Mouse (Mus musculus) embryo, embryonic 10.5 days (tissue): ENCODE measurements around the gene Zfp740.

Experiments
- DNase-seq: peaks from one replicate; pipeline ENCODE4 v3.0.0-alpha.2; 2015; ENCODE audit warnings: low spot score

The Zfp740 gene

DNA sequence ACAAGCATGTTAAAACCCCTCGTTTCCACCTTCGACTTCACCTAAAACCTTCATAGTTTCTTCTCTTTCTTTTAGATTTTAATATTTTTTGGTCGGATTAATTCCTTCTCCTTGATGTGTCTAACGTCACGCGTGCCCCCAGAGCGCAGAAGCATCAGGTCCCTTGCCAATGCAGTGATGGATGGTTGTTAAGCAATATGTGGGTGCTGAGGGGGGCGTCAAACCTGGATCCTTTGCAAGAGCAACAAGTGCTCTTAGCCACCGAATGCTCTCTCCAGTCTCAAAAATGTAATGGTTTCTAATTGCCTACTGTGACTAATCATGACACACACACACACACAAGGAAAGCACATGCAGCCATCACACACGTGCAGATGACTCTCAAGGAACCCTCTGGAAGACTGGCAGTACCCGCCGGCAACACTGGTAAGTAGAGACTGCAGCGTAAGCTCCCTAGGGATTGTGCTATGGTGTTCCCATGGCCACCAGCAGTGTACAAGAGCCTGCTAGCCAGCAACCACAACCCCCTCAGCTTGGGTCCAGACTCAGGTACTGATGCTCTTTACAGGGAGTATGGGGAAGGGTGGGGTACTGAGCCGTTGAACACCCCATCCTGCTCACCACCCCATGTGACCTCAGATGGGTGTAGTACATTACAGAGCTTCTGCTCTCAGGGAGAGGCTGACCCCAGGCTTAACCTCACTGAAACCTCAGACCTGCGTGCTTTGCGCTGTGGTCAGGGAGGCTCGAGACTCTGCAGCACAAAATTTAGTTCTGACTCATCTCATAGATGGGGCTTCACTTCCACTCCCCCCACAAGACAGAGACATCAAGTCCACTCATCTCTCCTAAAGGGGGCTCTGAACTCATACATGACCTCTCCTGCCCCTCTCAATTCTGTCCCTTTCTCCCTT lies 27.6 kb downstream of the Zfp740 start:
- no peak for DNase-seq

DNA sequence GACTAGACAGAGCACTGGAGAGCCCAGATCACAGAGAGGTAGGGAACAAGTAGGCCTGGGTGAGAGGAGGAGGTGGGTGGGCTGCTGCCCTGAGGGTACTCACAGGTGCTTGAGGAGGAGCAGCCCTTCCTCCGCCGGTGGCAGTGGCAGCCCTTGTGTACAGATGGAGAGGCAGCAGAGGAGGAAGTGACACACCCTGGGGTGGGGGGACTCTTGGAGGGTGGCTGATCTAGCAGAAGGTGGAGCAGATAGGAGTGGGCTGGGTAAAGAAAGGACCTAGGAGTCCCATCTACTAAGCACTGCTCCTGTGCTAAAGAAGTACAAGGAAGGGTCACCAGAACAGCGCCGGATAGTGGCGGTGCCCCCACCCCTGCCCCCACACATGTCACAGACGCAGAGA lies 28.7 kb downstream of the Zfp740 start, which contains the start of gene Itgb7:
Gene Itgb7, minus strand, starts transcription at position 197 of the 400 bp plus-strand sequence.
- DNase-seq, result no peak

DNA sequence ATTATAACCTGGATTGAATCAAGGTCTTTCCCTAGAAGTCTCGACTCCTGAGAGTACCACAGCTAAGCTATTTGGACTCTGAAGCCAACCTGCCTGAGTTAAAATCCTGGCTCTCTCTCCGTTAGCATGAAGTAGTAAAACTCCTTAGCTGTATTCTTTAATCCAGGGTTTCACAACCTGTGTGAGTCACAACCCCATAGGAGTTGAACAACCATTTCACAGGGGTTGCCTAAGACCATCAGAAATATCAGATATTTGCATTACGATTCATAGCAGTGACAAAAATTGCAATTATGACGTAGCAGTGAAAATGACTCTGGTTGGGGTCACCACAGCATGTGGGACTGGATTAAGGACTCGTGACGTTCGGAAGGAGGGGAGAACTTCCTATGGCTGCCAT lies 29.7 kb downstream of the Zfp740 start:
- no peak for DNase-seq

DNA sequence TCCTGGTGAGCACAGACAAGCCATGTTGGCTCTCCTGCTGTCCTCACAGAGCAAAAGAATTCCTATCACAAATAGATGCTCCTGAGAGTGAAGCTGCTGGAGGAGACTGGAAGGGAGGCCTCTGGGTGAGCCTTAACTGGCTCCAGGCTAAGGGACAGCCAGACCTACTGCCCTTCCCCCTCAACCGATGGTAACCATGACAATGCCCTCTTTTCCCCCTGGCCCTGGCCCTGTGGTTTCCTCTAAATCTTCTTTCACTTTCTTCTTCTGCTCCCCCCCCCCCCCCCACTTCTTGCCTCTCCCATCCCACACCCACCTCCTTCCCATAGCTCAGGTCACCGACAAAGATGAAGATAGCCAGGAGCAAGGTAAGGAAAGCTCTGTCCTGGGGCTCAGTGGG lies 30.8 kb downstream of the Zfp740 start:
- no peak for DNase-seq

DNA sequence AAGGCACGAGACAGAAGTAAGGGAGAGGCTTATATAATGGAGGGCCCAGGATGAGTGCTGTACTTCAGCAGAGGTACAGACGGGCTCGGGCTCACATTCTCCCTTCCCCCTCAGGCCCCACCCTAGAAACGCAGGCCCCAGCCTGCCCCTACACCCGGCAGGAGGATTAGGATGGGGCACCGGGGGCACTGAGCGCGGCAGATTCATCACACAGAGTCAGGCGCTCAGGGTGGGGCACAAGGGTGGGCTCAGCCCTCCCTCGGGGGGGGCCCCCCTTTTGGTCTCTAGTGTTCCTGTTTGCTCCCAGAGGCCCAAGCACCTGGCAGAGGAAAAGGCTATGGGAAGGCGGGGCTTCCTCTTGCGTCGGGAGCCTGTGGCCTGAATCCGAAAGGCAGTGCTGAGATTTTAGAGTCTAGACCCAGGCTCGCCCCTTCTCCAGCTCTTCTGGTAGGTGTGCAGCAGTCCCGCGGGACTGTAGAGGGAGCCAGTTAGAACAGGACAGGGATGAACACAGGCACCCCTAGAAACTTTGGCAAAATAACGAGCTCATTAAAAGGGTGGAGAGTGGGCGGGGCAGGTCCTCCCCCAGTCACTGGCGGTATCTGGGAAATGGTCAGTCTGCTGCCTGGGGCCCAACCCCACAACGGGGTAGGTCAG lies 32.5 kb downstream of the Zfp740 start:
- DNase-seq, result peak; percentile 39

DNA sequence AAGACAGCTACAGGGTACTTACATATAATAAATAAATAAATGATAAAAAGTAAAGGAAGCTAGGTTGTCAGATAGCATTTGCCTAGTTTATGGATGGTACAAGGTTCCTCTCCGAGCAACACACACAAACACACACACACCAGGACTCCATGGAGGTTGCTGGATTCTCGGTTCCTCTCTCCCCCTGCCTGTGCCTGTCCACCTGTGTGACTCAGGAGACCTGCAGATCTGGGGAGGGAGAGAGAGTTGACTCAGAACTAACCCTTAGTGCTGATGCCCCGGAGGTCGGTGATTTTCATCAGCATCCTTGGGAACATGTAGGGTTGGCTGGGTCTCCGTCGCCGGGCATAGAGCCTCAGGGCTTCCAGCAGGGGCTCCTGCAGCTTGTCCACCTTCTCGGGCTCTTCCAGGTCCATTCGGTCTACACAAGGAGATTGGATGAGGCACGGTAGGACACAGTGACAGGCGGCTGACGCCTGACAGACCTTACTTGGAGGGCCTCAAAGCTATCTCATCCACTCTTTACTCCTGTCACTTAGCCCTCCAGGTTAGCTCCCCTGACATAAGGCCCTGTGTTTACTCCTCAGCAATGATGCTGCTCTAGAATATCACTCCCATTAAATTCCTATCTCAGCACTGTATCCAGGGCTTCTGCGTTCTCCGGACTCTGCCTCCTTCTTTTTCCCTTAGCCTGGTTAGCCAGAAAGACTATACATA lies 35.7 kb downstream of the Zfp740 start:
- no peak for DNase-seq

DNA sequence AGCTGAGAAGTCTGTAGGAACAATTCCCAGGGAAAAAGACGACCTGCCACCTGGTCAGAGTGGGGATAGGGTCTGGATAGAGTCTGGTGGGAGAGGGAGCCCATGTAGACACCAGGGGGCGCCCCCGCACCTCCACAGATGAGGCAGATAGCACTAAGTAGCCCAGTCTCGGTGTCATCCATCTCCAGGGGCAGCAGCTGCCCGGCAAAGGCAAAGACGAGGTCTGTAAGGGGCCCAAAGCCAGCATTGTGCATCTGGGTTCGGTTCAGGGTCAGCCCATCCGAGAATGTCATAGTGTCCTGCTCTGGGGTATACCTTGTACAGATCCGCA lies 36.2 kb downstream of the Zfp740 start:
- DNase-seq, result peak; percentile 90

DNA sequence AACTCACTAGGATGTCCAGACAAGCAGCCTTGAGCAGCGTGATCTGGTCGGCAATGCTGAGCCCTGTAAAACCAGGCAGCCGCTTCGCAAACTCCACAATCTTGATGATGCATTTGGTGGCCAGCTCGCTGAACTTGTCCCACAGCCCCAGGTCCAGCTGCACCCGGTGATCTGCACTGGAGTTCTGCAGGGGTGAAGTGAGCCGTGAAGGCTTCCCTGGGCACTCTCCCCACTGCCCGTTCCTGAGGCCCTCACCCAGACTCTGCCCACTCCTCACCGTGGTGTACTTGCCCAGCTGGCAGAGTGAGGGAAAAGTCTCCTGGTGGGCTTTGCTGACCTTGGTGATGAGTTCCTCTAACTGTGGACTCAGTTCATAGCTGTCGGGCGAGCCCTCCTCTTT lies 36.8 kb downstream of the Zfp740 start:
- DNase-seq, result no peak

DNA sequence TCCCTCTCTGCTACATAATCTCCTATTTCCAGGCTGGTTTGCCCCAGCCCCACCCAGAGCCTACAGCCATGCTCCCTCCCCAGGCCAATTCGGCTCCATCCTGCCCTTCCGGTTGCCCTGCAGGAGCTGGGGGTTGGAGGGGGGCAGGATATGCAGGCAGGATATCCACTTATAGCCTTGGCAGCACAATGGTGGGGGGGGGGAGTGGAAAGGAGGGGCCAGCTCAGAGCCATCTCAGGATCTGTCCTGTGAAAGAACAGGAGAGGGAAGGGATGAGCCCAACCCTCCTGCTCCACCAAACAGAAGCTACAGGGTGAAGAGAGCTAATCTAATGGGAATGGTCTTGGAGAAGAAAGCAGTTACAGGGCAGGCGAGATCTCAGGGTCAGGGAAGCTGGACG lies 37.6 kb downstream of the Zfp740 start:
- DNase-seq, result no peak

DNA sequence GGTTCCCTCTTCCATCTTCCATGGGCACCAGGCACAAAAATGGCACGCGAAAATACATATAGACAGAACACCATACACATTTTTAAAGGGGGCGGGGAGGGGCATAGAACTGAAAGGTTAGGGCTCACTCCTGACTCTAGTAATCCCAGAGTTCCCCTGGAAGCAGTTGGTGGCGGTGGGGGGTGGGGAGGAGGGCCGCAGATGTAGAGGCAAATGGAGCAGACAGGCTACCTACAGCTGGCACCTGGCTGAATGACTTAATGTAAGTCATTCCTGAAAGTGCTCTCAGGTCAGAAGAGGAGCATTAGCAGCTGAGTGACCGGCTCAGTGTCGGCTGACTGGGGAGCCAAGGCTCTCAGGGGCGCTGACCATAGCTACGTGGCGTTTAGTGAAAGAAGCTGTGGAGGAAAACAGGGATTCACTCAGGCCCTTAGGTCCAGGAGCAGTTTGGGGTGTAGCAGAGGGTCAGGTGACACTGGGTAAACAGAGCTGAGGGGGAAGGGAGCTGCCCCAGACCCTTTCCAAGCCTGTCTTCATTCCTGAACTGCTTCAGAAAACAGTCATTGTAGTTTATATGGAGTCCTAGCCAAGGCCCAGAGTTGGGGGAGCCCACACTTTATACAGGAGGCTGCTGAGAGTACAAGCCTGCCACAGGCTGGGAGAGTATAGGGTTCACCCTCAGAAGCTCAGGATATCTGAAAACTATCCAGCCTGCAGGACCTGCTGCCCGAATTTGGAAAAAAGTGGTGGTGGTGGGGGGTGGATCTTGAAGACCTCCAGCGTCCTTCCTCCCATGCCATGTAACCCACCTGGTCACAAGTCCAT lies 39.6 kb downstream of the Zfp740 start:
- no peak for DNase-seq

DNA sequence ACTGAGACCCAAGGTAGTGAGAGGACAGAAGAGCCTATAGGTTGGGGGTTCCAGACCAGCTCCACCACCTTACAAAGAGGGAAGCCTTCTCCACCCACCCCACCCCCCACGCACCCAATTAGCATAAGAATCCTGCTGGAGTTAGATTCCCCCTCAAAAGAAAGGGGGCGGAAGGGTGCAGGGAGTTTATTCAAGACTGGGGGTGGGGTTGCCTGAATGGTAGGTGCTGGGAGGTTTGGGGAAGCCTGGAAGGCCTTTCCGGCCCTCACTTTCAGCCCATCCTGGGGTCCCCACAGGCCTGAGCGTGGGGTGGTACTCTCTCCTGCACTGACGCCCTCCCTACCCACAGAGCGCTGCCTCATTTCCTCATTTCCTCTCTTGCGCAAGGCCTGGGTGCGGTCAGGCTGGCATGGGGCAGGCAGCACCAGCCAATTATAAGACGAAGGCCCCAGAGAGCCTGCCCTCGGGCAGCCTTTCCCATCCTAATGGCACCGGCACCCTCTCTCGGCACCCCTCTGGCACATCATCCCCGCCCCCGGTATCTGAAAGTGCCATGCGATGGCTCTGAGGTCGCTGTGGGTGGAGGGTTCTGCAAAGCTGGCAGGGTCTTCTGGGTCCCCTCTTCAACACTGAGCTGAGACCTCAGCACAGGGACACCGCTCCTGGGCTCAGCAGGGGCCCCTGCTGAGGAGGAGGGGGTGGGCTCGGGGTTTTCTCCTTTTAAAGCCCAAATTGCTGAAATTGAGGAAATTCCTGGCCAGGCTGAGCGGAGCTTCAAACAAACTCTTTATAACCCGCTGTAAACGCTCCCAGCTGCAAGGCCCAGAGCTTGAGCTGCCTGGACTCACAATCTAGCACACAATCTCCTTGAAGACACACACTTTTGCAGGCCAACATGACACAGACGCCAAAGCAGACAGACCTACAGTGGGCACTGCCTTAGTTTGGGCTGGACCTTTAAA lies 40.5 kb downstream of the Zfp740 start:
- DNase-seq, result peak; percentile 58

DNA sequence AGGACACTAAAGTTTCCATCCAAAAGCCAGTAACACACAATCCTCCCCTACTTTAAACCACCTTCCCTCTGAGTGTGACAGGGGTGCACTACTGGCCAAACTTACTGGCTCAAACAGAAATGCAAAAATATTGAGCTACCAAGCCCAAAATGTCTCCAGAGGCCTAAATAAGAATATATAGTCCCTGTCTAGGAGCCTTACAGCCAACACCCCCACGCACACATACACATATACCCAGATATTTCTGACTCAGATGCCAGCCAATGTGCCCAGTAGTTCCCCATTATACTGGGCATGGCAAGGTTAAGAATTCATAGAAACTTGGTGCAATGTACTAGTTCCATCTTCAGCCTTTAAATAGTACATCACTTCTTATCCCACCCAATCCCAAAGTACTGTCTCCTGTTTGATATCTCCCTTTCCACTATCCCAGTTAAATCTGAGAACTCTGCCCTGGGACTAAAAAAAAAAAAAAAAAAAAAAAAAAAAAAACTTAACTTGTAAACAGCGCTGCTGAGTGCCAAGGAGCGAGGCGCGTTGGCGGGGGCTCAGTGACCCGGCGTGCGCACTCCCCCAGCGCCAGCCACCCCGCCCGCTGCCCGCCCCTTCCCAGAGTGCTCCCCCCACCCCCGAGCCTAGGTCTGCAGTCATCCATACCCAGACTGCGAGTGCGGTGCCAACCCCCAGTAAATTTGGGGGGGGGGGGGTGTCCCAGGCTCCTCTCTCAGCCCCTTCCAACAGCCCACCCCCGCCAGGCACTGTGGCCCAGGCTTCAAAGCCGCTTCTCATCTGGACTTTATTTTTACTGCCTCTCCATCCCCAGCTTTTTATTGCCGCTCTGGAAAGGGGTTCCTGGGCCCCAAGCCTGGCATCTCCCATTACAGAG lies 41.5 kb downstream of the Zfp740 start:
- DNase-seq, result no peak

DNA sequence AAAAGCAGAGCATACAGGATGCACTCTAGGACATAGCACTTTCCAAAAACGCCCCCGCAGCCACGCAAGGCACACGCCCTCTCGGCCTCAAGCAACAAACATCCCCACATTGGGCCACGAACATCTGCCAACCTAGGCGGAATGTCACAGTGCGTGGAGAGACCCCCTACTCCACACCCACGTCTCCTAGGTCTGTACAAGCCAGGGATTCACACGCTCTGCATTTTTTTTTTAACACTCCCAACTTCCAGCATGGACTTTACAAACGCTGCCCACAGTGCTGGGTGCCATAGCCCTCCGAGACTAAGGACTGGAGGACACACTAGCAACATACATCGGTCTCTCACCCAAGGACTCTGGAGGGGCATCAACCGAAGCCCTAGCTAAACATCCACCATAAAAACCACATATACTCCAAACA lies 42.4 kb downstream of the Zfp740 start:
- DNase-seq, result no peak

DNA sequence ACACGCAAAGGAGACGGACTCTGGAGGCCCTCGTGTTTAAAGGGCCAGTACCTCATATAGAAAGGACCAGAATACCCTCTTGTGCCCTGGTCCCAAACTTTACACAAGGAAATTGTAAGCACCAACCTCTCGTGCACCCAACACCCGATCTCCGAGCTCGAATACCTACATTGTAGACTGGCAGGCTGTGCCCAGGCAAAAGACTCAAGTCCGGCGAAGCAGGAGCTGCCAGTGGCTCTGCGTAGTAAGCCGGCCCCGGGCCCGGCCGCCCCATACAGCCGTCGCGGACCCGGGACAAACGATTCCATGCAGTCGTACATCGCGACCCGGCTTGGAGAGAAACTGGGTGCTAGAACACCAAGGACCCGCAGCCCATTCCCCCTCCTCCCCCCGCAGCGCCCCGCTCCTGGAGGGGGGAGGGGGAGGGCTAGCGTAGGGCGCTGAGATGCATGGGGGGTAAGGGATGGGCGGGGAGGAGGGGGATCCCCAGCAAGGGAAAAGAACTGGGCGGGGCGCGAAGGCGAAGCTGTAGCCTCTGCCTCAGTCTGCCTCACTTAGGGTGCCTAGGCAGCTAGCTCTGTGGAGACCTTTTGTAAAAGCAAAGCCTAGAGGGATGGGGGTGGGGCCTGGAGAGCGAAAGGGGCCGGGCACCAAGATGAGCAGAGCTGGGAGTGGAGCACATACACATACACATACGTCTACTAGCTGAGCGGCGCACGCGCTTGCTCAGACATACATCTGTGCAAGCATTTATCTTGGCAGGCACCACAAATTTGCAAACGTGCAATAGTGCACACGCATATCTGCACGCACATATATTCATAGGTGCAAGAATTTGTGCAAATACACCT lies 43.1 kb downstream of the Zfp740 start:
- peak; percentile 85 for DNase-seq

DNA sequence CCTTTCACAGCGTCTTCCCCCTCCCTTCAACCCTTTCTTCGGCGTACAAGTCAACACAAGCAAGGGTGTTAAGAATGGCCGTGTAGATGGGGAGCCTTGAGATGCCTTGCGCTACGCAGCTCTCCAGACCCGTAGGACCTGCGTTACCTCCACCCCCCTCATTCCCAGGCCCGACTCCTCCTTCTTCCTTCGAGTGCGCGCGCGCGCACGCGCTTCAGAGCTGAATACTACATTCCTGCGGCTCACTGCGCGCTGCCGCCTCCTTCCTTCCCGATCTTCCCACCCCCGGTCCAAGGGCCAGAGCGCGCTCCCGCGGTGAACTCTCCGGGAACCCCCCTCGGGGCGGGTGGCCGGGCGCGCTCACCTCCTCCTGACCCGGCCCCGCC lies 43.8 kb downstream of the Zfp740 start:
- peak; percentile 97 for DNase-seq

DNA sequence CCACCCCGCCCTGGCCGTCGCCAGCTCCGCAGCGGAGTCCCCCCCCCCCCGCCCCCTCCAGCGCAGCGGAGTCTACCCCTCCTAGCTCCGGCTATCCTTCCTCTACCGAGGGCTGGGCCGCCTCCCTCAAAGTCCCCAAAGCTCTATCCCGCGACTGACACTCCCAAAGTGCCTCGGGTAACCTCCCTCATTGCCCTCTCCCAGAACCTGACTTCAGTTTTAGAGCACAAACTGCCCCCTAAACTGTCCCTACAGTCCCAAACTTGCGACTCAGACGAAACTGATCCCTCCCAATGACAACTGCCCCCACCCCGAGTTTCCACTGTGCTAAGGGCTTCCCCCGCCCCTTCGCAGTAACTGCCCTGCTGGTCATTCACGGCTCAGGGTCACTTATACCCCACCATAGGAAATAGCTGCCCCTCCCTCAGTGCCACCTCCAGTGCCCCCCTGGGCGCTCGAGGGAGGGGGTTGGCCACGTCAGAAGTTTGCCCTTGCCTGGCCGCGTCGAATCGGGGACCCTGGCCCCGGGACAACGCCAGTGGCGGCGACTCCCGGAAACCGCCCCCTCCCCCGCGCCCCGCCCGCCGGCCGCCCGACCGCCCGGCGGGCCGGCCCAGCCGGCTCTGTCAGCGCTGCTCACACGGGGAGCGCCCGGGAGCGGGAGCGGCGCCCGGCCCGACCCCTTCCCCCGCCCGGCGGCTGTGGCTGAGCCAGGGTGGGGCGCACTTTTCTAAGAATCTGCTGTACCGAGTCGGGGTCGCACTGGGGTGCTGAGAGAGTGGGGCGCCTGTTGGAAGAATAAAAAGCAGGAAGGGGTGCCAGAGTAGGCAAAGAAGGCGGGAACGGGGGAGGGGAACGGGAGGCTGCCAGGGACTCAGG lies 44.4 kb downstream of the Zfp740 start:
- DNase-seq, result peak; percentile 81

DNA sequence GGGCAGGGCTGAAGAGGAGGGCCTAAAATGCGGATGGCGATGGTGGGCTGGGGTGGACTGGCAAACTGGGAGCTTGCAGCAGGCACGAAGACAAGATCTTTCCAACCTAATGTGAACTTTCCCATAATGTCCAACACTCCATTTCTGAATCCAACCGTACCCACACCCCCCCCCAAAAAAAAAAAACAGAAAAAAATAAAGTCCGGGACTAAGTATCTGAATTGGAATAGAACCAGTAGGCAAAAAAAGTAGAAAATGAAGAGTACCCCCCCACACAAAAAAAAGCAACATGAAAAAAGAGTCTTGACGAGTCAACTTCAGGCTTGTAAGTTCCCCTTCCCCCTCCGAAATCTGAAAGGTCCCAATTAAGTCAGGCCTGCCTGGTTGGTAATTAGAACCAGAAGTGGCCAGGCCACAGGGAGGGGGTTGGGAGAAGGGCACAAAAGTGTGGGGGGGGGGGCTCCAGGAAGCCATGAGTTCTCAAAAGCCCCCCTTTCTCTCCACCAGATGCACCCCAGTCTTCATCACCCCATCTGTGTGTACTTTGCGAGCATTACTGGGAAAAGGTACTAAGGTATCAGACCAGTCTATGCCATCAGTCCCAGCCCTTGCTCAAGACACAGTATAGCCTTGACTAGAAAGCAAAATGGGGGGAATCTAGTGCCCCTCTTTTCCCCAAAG lies 45.2 kb downstream of the Zfp740 start:
- peak; percentile 74 for DNase-seq
